ENCODE assay signal across 18 mouse cellular contexts in genomic region chr1:193541281-193541680, GRCm38 (mm10).
DNase-seq lines count a peak whose midpoint lies in the region; ATAC-seq lines count a peak whose summit lies in the region.
"Had no signal": no experiment of that assay in that cellular context is flagged by ENCODE, and none has a peak within 500 bp of the region (broad histone marks: within the 10 kb centered on the region; RNA-seq: fewer than 3 reads in every experiment).

No protein-coding gene starts in this region.

- H3K27ac ChIP-seq in midbrain, embryonic 12.5 days (replicated peaks), result 0 out of 2 replicates have a peak overlapping the region, but pooled peaks have one; percentile 44
- H3K27ac ChIP-seq in midbrain, embryonic 15.5 days, result no peak overlapping the region
- peak overlapping the region; percentile 20; the same call in 1 of the 2 replicates for H3K27ac ChIP-seq in midbrain, embryonic 14.5 days (replicated peaks; ENCODE audit: low read depth, low read length)
- H3K27ac ChIP-seq in midbrain, embryonic 10.5 days (replicated peaks), result no peak overlapping the region
- H3K27ac ChIP-seq: embryonic facial prominence, embryonic 12.5 days; forebrain, embryonic 13.5 days had no signal

- H3K36me3 ChIP-seq in midbrain, embryonic 12.5 days, result no peaks in the 10 kb centered on the region
- H3K36me3 ChIP-seq in midbrain, embryonic 15.5 days (replicated peaks), result no peaks in the 10 kb centered on the region
- H3K36me3 ChIP-seq in midbrain, embryonic 14.5 days (ENCODE audit: control insufficient read depth, insufficient read depth, low read length), result no peaks in the 10 kb centered on the region
- no peaks in the 10 kb centered on the region for H3K36me3 ChIP-seq in midbrain, embryonic 10.5 days
- H3K36me3 ChIP-seq: embryonic facial prominence, embryonic 10.5 days; embryonic facial prominence, embryonic 12.5 days; forebrain, embryonic 15.5 days had no signal

- peak; percentile 27 for DNase-seq in heart, adult 11 months
- no peak for DNase-seq in heart, postnatal 36 days
- DNase-seq in midbrain, embryonic 14.5 days, result no peak
- no peak for DNase-seq in midbrain, embryonic 10.5 days (ENCODE audit: low spot score)
- no peak for DNase-seq in right cerebral cortex, adult 2 months (ENCODE audit: low spot score in 2 of 2)
- DNase-seq: adrenal gland, adult 8-10 months; B cell, adult 2 months; cerebellum, adult 11-12 months; cerebellum, adult 2 months; cerebellum, adult 9-10 months; cerebellum, postnatal 25 days had no signal

- no peak for ATAC-seq in midbrain, embryonic 12.5 days (ENCODE audit: low FRiP score, low read depth)
- no peak for ATAC-seq in midbrain, embryonic 15.5 days (replicated peaks)
- ATAC-seq in midbrain, embryonic 14.5 days (ENCODE audit: low FRiP score, low TSS enrichment), result no peak
- ATAC-seq: CD4-positive, CD25-positive, alpha-beta regulatory T cell, adult 4 months had no signal

- intact Hi-C loops in heart, postnatal 36 days (cut with DNase I), result no loop called here

- peaks cover 23% of the 10 kb centered on the region for H3K4me1 ChIP-seq in midbrain, embryonic 12.5 days
- peaks cover 14% of the 10 kb centered on the region for H3K4me1 ChIP-seq in midbrain, embryonic 15.5 days
- peaks cover 10% of the 10 kb centered on the region for H3K4me1 ChIP-seq in midbrain, embryonic 14.5 days (ENCODE audit: control insufficient read depth, insufficient read depth, low read length)
- H3K4me1 ChIP-seq in midbrain, embryonic 10.5 days, result peaks cover 36% of the 10 kb centered on the region

- WGBS in midbrain, embryonic 12.5 days, result 81% methylated on average over 4 of the region's 4 CpGs
- 76% methylated on average over 4 of the region's 4 CpGs for WGBS in midbrain, embryonic 15.5 days
- 74% methylated on average over 4 of the region's 4 CpGs for WGBS in midbrain, embryonic 14.5 days
- WGBS in midbrain, embryonic 10.5 days, result 79% methylated on average over 4 of the region's 4 CpGs

- H3K4me3 ChIP-seq in midbrain, embryonic 12.5 days, result no peak overlapping the region
- H3K4me3 ChIP-seq in midbrain, embryonic 15.5 days, result no peak overlapping the region
- no peak overlapping the region for H3K4me3 ChIP-seq in midbrain, embryonic 14.5 days (replicated peaks; ENCODE audit: low read depth, low read length)
- H3K4me3 ChIP-seq in midbrain, embryonic 10.5 days, result no peak overlapping the region
- H3K4me3 ChIP-seq: embryonic facial prominence, embryonic 12.5 days; forebrain, embryonic 13.5 days; forebrain, embryonic 15.5 days had no signal

- H3K27me3 ChIP-seq in midbrain, embryonic 12.5 days, result no peaks in the 10 kb centered on the region
- H3K27me3 ChIP-seq in midbrain, embryonic 15.5 days (replicated peaks), result no peaks in the 10 kb centered on the region
- no peaks in the 10 kb centered on the region for H3K27me3 ChIP-seq in midbrain, embryonic 14.5 days (ENCODE audit: control insufficient read depth, insufficient read depth, low read length)
- H3K27me3 ChIP-seq in midbrain, embryonic 10.5 days (ENCODE audit: low read depth, poor library complexity, severe bottlenecking), result peaks cover 26% of the 10 kb centered on the region
- H3K27me3 ChIP-seq: embryonic facial prominence, embryonic 12.5 days; forebrain, embryonic 13.5 days; forebrain, embryonic 15.5 days had no signal

- no peak overlapping the region for H3K9ac ChIP-seq in midbrain, embryonic 12.5 days (replicated peaks)
- no peak overlapping the region for H3K9ac ChIP-seq in midbrain, embryonic 15.5 days
- H3K9ac ChIP-seq in midbrain, embryonic 14.5 days (replicated peaks; ENCODE audit: low read length), result no peak overlapping the region; the same call in 1 of the 2 replicates
- H3K9ac ChIP-seq: embryonic facial prominence, embryonic 12.5 days; forebrain, embryonic 13.5 days; forebrain, embryonic 15.5 days had no signal

- no peaks in the 10 kb centered on the region for H3K9me3 ChIP-seq in midbrain, embryonic 12.5 days
- no peaks in the 10 kb centered on the region for H3K9me3 ChIP-seq in midbrain, embryonic 15.5 days
- H3K9me3 ChIP-seq in midbrain, embryonic 14.5 days (ENCODE audit: control insufficient read depth, low read length), result no peaks in the 10 kb centered on the region
- H3K9me3 ChIP-seq in midbrain, embryonic 10.5 days (replicated peaks), result no peaks in the 10 kb centered on the region
- H3K9me3 ChIP-seq: embryonic facial prominence, embryonic 10.5 days; embryonic facial prominence, embryonic 12.5 days; forebrain, embryonic 13.5 days; forebrain, embryonic 15.5 days had no signal

- no peak overlapping the region for H3K4me2 ChIP-seq in midbrain, embryonic 12.5 days (replicated peaks)
- no peak overlapping the region for H3K4me2 ChIP-seq in midbrain, embryonic 15.5 days
- H3K4me2 ChIP-seq in midbrain, embryonic 14.5 days (ENCODE audit: low read length), result no peak overlapping the region
- H3K4me2 ChIP-seq: embryonic facial prominence, embryonic 12.5 days; forebrain, embryonic 15.5 days had no signal

Comparison
In these comparisons a context has a peak if more than half of its experiments do, and no peak if none do; other contexts are left out.
1. H3K27ac ChIP-seq: peak in midbrain, embryonic 12.5 days (single experiment) and midbrain, embryonic 14.5 days (single experiment); none in midbrain, embryonic 15.5 days (single experiment) and midbrain, embryonic 10.5 days (single experiment).